ENCODE assay signal across 8 mouse cellular contexts in genomic region chr8:57340840-57341540, GRCm38 (mm10). TPM values are rescaled to one million over a fixed set of nuclear protein-coding genes. Genes with fewer than 3 reads are reported as not detected.
DNase-seq lines count a peak whose midpoint lies in the region; ATAC-seq and TF ChIP-seq lines count a peak whose summit lies in the region.

No protein-coding gene starts in this region.

- H3K4me2 ChIP-seq in kidney, embryonic 16.5 days (replicated peaks; ENCODE audit: low read depth, low read length): peak overlapping the region; percentile 39
- H3K4me2 ChIP-seq in forebrain, embryonic 11.5 days (ENCODE audit: low read depth, low read length, severe bottlenecking): no peak overlapping the region
- H3K4me2 ChIP-seq in hindbrain, embryonic 14.5 days (replicated peaks): no peak overlapping the region
- H3K4me2 ChIP-seq in midbrain, postnatal 0 days (ENCODE audit: low read depth, low read length, poor library complexity, severe bottlenecking): 0 out of 2 replicates have a peak overlapping the region, but pooled peaks have one; percentile 12

- no peak overlapping the region for H3K27ac ChIP-seq in kidney, embryonic 16.5 days (ENCODE audit: low read length)
- no peak overlapping the region for H3K27ac ChIP-seq in kidney, adult 2 months (ENCODE audit: insufficient read depth, low read depth, low read length)
- no peak overlapping the region for H3K27ac ChIP-seq in forebrain, embryonic 11.5 days (ENCODE audit: low read depth, low read length)
- no peak overlapping the region for H3K27ac ChIP-seq in hindbrain, embryonic 14.5 days
- H3K27ac ChIP-seq in midbrain, postnatal 0 days (ENCODE audit: low read depth, low read length): no peak overlapping the region

- ATAC-seq in kidney, embryonic 16.5 days (ENCODE audit: low FRiP score, low TSS enrichment): peak; percentile 66; the same call in 1 of the 2 replicates
- ATAC-seq in forebrain, embryonic 11.5 days (replicated peaks; ENCODE audit: low FRiP score): peak; percentile 65; the same call in 1 of the 2 replicates
- ATAC-seq in hindbrain, embryonic 14.5 days (ENCODE audit: low FRiP score): no peak
- ATAC-seq in midbrain, postnatal 0 days (ENCODE audit: low FRiP score): no peak

- H3K9ac ChIP-seq in kidney, embryonic 16.5 days (replicated peaks; ENCODE audit: low read length): no peak overlapping the region
- no peak overlapping the region for H3K9ac ChIP-seq in forebrain, embryonic 11.5 days (ENCODE audit: low read length)
- H3K9ac ChIP-seq in hindbrain, embryonic 14.5 days: no peak overlapping the region
- no peak overlapping the region for H3K9ac ChIP-seq in midbrain, postnatal 0 days (replicated peaks; ENCODE audit: low read length, poor library complexity, severe bottlenecking)

- WGBS in kidney, embryonic 16.5 days: 2% methylated on average over 41 of the region's 41 CpGs
- 4% methylated on average over 41 of the region's 41 CpGs for WGBS in kidney, adult 2 months
- under 1% methylated on average over 41 of the region's 41 CpGs for WGBS in forebrain, embryonic 11.5 days
- under 1% methylated on average over 41 of the region's 41 CpGs for WGBS in hindbrain, embryonic 14.5 days
- WGBS in midbrain, postnatal 0 days: 1% methylated on average over 40 of the region's 41 CpGs

- peaks cover 4% of the 10 kb centered on the region; the same call in 1 of the 2 replicates for H3K4me1 ChIP-seq in kidney, embryonic 16.5 days (ENCODE audit: insufficient read depth, low read length)
- no peaks in the 10 kb centered on the region for H3K4me1 ChIP-seq in kidney, adult 2 months (ENCODE audit: control insufficient read depth, insufficient read depth, low read length)
- 0 out of 2 replicates have a peak, but pooled peaks cover 2% of the 10 kb centered on the region for H3K4me1 ChIP-seq in forebrain, embryonic 11.5 days (replicated peaks; ENCODE audit: control insufficient read depth, insufficient read depth, low read length)
- 0 out of 2 replicates have a peak, but pooled peaks cover 4% of the 10 kb centered on the region for H3K4me1 ChIP-seq in hindbrain, embryonic 14.5 days (replicated peaks; ENCODE audit: control insufficient read depth, insufficient read depth, low read length)
- no peaks in the 10 kb centered on the region for H3K4me1 ChIP-seq in midbrain, postnatal 0 days (ENCODE audit: insufficient read depth, low read length)

- DNase-seq in kidney, adult 2 months: no peak
- peak; percentile 65 for DNase-seq in forebrain, embryonic 11.5 days (ENCODE audit: low spot score)
- DNase-seq in hindbrain, embryonic 14.5 days (ENCODE audit: low spot score): no peak
- no peak for DNase-seq in midbrain, postnatal 0 days (ENCODE audit: low spot score)
- DNase-seq in adrenal gland, adult 8-10 months: no peak
- no peak for DNase-seq in Muller cell, postnatal 12 days (ENCODE audit: inconsistent ontology term)
- no peak for DNase-seq in thymus, postnatal 14 days

- peak overlapping the region; percentile 26 for H3K4me3 ChIP-seq in kidney, embryonic 16.5 days (ENCODE audit: low read length)
- H3K4me3 ChIP-seq in kidney, adult 2 months (ENCODE audit: insufficient read depth, low read depth, low read length): no peak overlapping the region
- 0 out of 2 replicates have a peak overlapping the region, but pooled peaks have one; percentile 2 for H3K4me3 ChIP-seq in forebrain, embryonic 11.5 days (ENCODE audit: low read depth, low read length)
- peak overlapping the region; percentile 1; the same call in 1 of the 2 replicates for H3K4me3 ChIP-seq in hindbrain, embryonic 14.5 days (replicated peaks; ENCODE audit: low read length)
- H3K4me3 ChIP-seq in midbrain, postnatal 0 days (ENCODE audit: low read depth, low read length): no peak overlapping the region

- H3K27me3 ChIP-seq in kidney, embryonic 16.5 days (ENCODE audit: insufficient read depth, low read length): peaks cover 99% of the 10 kb centered on the region
- peaks cover 5% of the 10 kb centered on the region; the same call in 1 of the 2 replicates for H3K27me3 ChIP-seq in kidney, adult 2 months (replicated peaks; ENCODE audit: control insufficient read depth, insufficient read depth, low read length)
- peaks cover 97% of the 10 kb centered on the region for H3K27me3 ChIP-seq in forebrain, embryonic 11.5 days (ENCODE audit: control insufficient read depth, insufficient read depth, low read length)
- peaks cover 100% of the 10 kb centered on the region for H3K27me3 ChIP-seq in hindbrain, embryonic 14.5 days (ENCODE audit: control insufficient read depth, insufficient read depth, low read length)
- H3K27me3 ChIP-seq in midbrain, postnatal 0 days (ENCODE audit: insufficient read depth, low read length): peaks cover 94% of the 10 kb centered on the region

- no peaks in the 10 kb centered on the region for H3K9me3 ChIP-seq in kidney, embryonic 16.5 days (ENCODE audit: low read length)
- no peaks in the 10 kb centered on the region for H3K9me3 ChIP-seq in forebrain, embryonic 11.5 days (ENCODE audit: control insufficient read depth, low read length)
- H3K9me3 ChIP-seq in hindbrain, embryonic 14.5 days (ENCODE audit: control insufficient read depth, low read length): no peaks in the 10 kb centered on the region
- H3K9me3 ChIP-seq in midbrain, postnatal 0 days (ENCODE audit: low read length): no peaks in the 10 kb centered on the region

- H3K36me3 ChIP-seq in kidney, embryonic 16.5 days (ENCODE audit: insufficient read depth, low read length): no peaks in the 10 kb centered on the region
- no peaks in the 10 kb centered on the region for H3K36me3 ChIP-seq in kidney, adult 2 months (ENCODE audit: control insufficient read depth, insufficient read depth, low read length)
- H3K36me3 ChIP-seq in forebrain, embryonic 11.5 days (ENCODE audit: control insufficient read depth, insufficient read depth, low read length): no peaks in the 10 kb centered on the region
- no peaks in the 10 kb centered on the region for H3K36me3 ChIP-seq in hindbrain, embryonic 14.5 days (replicated peaks; ENCODE audit: control insufficient read depth, insufficient read depth)
- H3K36me3 ChIP-seq in midbrain, postnatal 0 days (ENCODE audit: insufficient read depth, low read length): no peaks in the 10 kb centered on the region

- no peak for TF ChIP-seq POLR2A in kidney, adult 2 months (IDR thresholded peaks at IDR 0.05; ENCODE audit: low read depth, low read length)

- no peak for TF ChIP-seq CTCF in kidney, adult 2 months (conservative IDR thresholded peaks at IDR 0.05; ENCODE audit: insufficient read depth, insufficient read length, low read depth, low read length)
- TF ChIP-seq CTCF in midbrain, postnatal 0 days (IDR thresholded peaks at IDR 0.05): no peak

RNA-seq across cellular contexts. Expression of gene Hand2, which starts 20.2 kb away (rescaled TPM):
- 0.25 and 0.62 TPM in 2 replicates for polyA plus RNA-seq in kidney, embryonic 16.5 days (2015; fragmentation: Nextera tagmentation; extraction: Ambion mirVana)
- polyA plus RNA-seq in kidney, adult 2 months (2012; rRNA removed): 0.23 and 0.33 TPM in 2 replicates
- not detected in 2 replicates for polyA plus RNA-seq in forebrain, embryonic 11.5 days (2014; fragmentation: Nextera tagmentation; extraction: Ambion mirVana)
- polyA plus RNA-seq in hindbrain, embryonic 14.5 days (2014; fragmentation: Nextera tagmentation; extraction: Ambion mirVana): not detected in 2 replicates
- not detected in 2 replicates for total RNA-seq in midbrain, postnatal 0 days (2014; rRNA removed)
- polyA plus RNA-seq in midbrain, postnatal 0 days (2015; fragmentation: Nextera tagmentation; extraction: Ambion mirVana): not detected in 2 replicates
- 10 to 100 TPM; 41.8 to 70.8 (median 51.0) TPM for total RNA-seq in adrenal gland, adult 8-10 months (2022)

Comparison
In these comparisons a context has a peak if more than half of its experiments do, and no peak if none do; other contexts are left out.
1. H3K4me3 ChIP-seq: peak in kidney, embryonic 16.5 days (single experiment), forebrain, embryonic 11.5 days (single experiment) and hindbrain, embryonic 14.5 days (single experiment); none in kidney, adult 2 months (single experiment) and midbrain, postnatal 0 days (single experiment).
2. ATAC-seq: peak in kidney, embryonic 16.5 days (single experiment) and forebrain, embryonic 11.5 days (single experiment); none in hindbrain, embryonic 14.5 days (single experiment) and midbrain, postnatal 0 days (single experiment).
3. H3K4me2 ChIP-seq: peak in kidney, embryonic 16.5 days (single experiment) and midbrain, postnatal 0 days (single experiment); none in forebrain, embryonic 11.5 days (single experiment) and hindbrain, embryonic 14.5 days (single experiment).